Mouse (Mus musculus) hindbrain, postnatal 0 days (tissue): ENCODE data around the gene Actr10. TPM values are rescaled to one million over a fixed set of nuclear protein-coding genes. Genes with fewer than 3 reads are reported as not detected.
A peak's percentile ranks its signal among the peaks of the same experiment; 100 is the strongest.

ENCODE experiments used
- ATAC-seq: fragments of 200-750 bp; cut with Nextera tagmentation; 2 replicates; pipeline ENCODE4 v1.8.0; 2017; ENCODE audit warnings: mild to moderate bottlenecking, moderate TSS enrichment, moderate library complexity
- DNase-seq: peaks from one replicate; pipeline ENCODE4 v3.0.0-alpha.2; 2015; ENCODE audit warnings: low spot score
- H3K27ac ChIP-seq: fragments of 300-500 bp; sonication (generic); 2 replicates; pipeline ENCODE4 v1.5.1; 2014; ENCODE audit warnings: mild to moderate bottlenecking
- H3K27me3 ChIP-seq: fragments of 300-500 bp; sonication (generic); 2 replicates; pipeline ENCODE4 v1.6.1; 2014; ENCODE audit warnings: low read length, mixed read lengths; ENCODE audit not compliant: insufficient read depth
- H3K36me3 ChIP-seq: fragments of 300-500 bp; sonication (generic); 2 replicates; pipeline ENCODE4 v1.6.1; 2014; ENCODE audit warnings: low read length, mixed read lengths; ENCODE audit not compliant: insufficient read depth
- H3K4me1 ChIP-seq: fragments of 300-500 bp; sonication (generic); 2 replicates; pipeline ENCODE4 v1.6.1; 2014; ENCODE audit warnings: antibody characterized with exemption, low read length, mixed read lengths; ENCODE audit not compliant: insufficient read depth
- H3K4me2 ChIP-seq: fragments of 300-500 bp; sonication (generic); 2 replicates; pipeline ENCODE4 v1.6.1; 2014; ENCODE audit warnings: low read depth, mild to moderate bottlenecking, low read length, moderate library complexity, mixed read lengths
- H3K4me3 ChIP-seq: fragments of 300-500 bp; sonication (generic); 2 replicates; pipeline ENCODE4 v1.5.1; 2014; ENCODE audit warnings: low read length
- H3K9ac ChIP-seq: fragments of 300-500 bp; sonication (generic); replicated peaks from 2 replicates; pipeline ENCODE4 v1.6.1; 2014; ENCODE audit warnings: mild to moderate bottlenecking, low read length, moderate library complexity, mixed read lengths
- H3K9me3 ChIP-seq: fragments of 300-500 bp; sonication (generic); 2 replicates; pipeline ENCODE4 v1.6.1; 2016; ENCODE audit warnings: low read length, mixed read lengths
- CTCF ChIP-seq: IDR thresholded peaks from 2 replicates; pipeline ENCODE4 v1.5.1; 2016; ENCODE audit warnings: antibody characterized with exemption, control low read depth, low read depth
- WGBS: fragments of 180-500 bp; shearing (Covaris S2); extraction: QIAGEN DNeasy Blood & Tissue Kit; methylation state at CpG from one replicate; pipeline ENCODE4 v1.1.7; 2014; 5-methylcytosine and 5-hydroxymethylcytosine counted together
- polyA plus RNA-seq: library from polyadenylated mRNA; unstranded; fragments of >200 nt; fragmentation: Nextera tagmentation; extraction: Ambion mirVana; gene quantifications from 2 replicates; pipeline ENCODE4 v1.2.1, GENCODE M21; 2015
- total RNA-seq: library from RNA; depleted of rRNA; stranded (reverse); fragments of >200 nt; gene quantifications from 2 replicates; pipeline ENCODE4 v1.2.3, GENCODE M21; 2014

Gene Actr10
- total and polyA plus RNA-seq, 2 experiments from 2014 or later: 123 to 176 TPM

DNA sequence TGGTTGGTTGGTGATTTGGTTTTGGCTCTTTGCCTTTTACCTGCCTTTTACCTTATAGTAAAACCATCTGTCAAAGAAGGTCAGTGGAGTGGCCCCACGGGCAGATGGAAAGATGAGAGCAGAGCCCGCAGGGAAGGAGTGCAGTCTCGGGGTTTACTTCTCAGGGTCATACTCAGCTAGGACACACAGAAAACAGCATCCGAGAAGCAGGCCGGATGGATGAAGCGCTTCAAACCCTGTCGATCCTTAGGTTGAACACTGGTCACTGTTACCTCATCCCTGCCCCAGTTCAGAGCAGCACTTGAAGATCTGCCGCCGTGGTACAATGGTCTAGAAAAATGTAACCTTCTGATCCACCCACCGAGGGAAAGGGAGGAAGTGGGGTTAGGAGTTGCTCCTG is 33.2 kb upstream of the Actr10 start:
- Histone ChIP-seq H3K27me3 (no peaks in the 10 kb centered on the region), H3K36me3 (no peaks in the 10 kb centered on the region), H3K4me3 (no peak overlapping the region), H3K9me3 (peaks cover 3% of the 10 kb centered on the region; the same call in 1 of the 2 replicates), H3K27ac (no peak overlapping the region), H3K4me2 (no peak overlapping the region), H3K4me1 (no peaks in the 10 kb centered on the region), H3K9ac (no peak overlapping the region)
- no peak for ATAC-seq
- TF ChIP-seq CTCF: no peak
- DNase-seq: no peak
- 93% methylated on average over 10 of the region's 10 CpGs for WGBS

DNA sequence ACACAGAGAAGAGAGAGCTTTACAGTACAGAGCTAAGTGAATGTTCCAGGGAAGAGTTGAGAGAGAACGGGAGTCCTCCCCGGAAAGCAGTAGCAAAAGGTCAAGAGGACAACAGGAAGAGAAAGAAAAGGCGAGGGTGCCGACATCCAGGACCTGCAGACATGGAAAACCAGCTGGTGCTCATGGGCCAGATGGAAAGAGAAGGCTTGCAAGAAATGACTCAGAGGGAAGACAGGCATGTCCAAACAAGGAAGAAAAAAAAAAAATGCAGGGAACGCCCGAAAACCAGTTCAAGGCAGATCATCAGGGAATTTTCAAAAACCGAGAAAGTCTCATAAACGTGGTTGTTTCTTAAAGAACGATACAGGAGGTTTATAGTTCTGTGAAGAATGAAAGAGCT is 30.8 kb upstream of the Actr10 start:
- H3K36me3 ChIP-seq: no peaks in the 10 kb centered on the region
- no peak overlapping the region for H3K4me2 ChIP-seq
- ATAC-seq: no peak
- no peak overlapping the region for H3K27ac ChIP-seq
- H3K9me3 ChIP-seq: peaks cover 3% of the 10 kb centered on the region; the same call in 1 of the 2 replicates
- H3K9ac ChIP-seq: no peak overlapping the region
- H3K4me1 ChIP-seq: no peaks in the 10 kb centered on the region
- DNase-seq: no peak
- no peaks in the 10 kb centered on the region for H3K27me3 ChIP-seq
- H3K4me3 ChIP-seq: no peak overlapping the region
- 88% methylated on average over 9 of the region's 9 CpGs for WGBS
- no peak for TF ChIP-seq CTCF

DNA sequence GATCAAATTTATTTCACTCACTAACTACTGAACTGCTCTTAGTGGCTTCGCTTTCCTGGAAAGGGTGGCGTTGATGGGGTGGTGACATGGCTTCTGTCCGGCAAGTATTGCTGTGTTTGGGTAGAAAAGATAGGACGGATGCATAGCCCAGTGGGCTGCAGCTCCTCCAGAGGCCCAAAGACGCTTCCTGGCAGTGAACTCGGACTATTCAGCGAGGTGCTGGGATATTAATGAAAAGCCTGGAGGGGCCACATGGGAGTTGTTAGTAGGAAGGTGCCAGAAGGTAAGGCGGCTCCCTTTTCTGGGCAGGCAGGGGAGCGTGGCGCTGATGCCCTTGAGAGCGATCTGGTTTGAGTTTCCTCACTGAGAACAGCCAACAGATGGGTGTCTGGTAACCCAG is 30.0 kb upstream of the Actr10 start:
- DNase-seq (no peak), ATAC-seq (no peak)
- TF ChIP-seq CTCF: no peak
- H3K4me1 ChIP-seq: no peaks in the 10 kb centered on the region
- H3K27me3 ChIP-seq: no peaks in the 10 kb centered on the region
- H3K9ac ChIP-seq: no peak overlapping the region
- peaks cover 3% of the 10 kb centered on the region; the same call in 1 of the 2 replicates for H3K9me3 ChIP-seq
- H3K4me2 ChIP-seq: no peak overlapping the region
- H3K36me3 ChIP-seq: no peaks in the 10 kb centered on the region
- no peak overlapping the region for H3K27ac ChIP-seq
- WGBS: 76% methylated on average over 11 of the region's 11 CpGs
- no peak overlapping the region for H3K4me3 ChIP-seq

DNA sequence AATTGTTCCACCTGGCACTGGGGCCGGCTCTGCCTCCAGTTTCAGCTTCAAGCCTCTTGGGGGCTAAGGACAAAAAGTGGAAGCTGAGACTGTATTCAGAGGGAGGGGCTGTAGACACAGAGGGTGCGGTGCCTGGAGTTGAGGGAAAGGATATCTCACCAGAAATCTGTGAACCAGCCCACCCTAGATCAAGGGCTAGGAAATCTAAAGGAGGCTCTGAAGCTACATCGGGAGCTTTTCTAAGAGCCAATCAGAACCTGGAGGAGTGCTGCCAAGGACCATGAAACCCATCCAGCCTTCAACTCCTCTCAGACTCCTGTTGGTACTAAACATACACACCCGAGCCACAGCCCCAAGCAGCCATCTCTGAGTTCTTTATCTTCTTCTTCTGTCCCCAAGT is 29.6 kb upstream of the Actr10 start:
- H3K27me3 ChIP-seq: no peaks in the 10 kb centered on the region
- 70% methylated on average over 4 of the region's 4 CpGs for WGBS

DNA sequence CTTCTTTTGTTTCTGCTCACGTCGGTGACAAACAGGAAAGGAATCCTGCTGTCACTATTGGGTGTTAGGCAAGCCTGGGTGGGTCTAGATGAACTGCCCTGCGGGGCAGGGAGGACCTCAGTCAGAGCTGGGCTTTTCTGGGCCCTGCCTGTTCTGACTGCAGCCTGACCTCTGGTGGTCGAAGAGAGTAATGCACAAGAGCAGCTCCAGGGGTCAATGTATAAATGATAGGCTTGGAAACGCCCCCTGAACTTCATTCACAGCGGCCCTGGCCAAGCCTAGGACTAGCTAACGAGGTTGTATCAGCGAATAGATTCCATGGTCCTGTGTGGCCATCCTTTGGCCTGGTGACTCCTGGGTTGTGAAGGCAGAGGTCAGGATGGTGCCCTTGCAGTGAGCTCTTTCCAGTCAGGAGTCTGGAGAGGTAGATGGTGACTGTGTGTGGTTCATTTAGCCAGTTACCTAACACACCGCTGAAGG is 27.4 kb upstream of the Actr10 start:
- Histone ChIP-seq H3K36me3 (no peaks in the 10 kb centered on the region), H3K4me3 (no peak overlapping the region), H3K9ac (no peak overlapping the region), H3K4me1 (no peaks in the 10 kb centered on the region), H3K27ac (no peak overlapping the region), H3K4me2 (no peak overlapping the region), H3K27me3 (no peaks in the 10 kb centered on the region), H3K9me3 (peaks cover 3% of the 10 kb centered on the region; the same call in 1 of the 2 replicates)
- ATAC-seq (peak; percentile 71), DNase-seq (peak; percentile 83)
- 11% methylated on average over 9 of the region's 9 CpGs for WGBS
- TF ChIP-seq CTCF: peak; percentile 92

More for the DNA sequence above, 29.6 kb upstream of the Actr10 start:
- Histone ChIP-seq H3K36me3 (no peaks in the 10 kb centered on the region), H3K4me1 (no peaks in the 10 kb centered on the region), H3K27ac (no peak overlapping the region), H3K9ac (no peak overlapping the region), H3K9me3 (peaks cover 3% of the 10 kb centered on the region; the same call in 1 of the 2 replicates), H3K4me3 (no peak overlapping the region), H3K4me2 (no peak overlapping the region)
- no peak for TF ChIP-seq CTCF
- DNase-seq: no peak
- no peak for ATAC-seq

DNA sequence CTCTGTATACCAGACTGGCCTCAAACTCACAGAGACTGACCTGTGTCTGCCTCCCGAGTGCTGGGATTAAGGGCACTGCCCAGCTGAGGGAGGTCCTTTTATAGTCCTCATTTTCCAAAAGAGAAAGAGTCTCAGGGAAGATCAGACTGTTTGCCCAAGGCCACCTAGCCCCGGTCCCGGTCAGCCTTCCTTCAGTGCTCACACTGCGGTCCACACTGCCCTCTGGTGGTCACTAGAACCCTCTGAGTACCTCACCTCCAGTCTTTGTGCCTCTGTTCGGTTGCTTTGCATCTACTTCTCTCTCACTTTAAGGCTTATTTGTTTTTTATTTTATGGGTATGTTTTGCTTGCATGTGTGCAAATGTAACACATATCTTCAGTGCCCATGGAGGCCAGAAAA is 26.6 kb upstream of the Actr10 start:
- no peak overlapping the region for H3K27ac ChIP-seq
- WGBS: 8% methylated on average over 5 of the region's 5 CpGs
- no peaks in the 10 kb centered on the region for H3K36me3 ChIP-seq
- DNase-seq (peak; percentile 91), ATAC-seq (peak; percentile 77)
- no peak overlapping the region for H3K4me2 ChIP-seq
- H3K27me3 ChIP-seq: no peaks in the 10 kb centered on the region
- H3K9ac ChIP-seq: no peak overlapping the region
- peak; percentile 95 for TF ChIP-seq CTCF
- peaks cover 3% of the 10 kb centered on the region; the same call in 1 of the 2 replicates for H3K9me3 ChIP-seq
- no peak overlapping the region for H3K4me3 ChIP-seq
- H3K4me1 ChIP-seq: no peaks in the 10 kb centered on the region

DNA sequence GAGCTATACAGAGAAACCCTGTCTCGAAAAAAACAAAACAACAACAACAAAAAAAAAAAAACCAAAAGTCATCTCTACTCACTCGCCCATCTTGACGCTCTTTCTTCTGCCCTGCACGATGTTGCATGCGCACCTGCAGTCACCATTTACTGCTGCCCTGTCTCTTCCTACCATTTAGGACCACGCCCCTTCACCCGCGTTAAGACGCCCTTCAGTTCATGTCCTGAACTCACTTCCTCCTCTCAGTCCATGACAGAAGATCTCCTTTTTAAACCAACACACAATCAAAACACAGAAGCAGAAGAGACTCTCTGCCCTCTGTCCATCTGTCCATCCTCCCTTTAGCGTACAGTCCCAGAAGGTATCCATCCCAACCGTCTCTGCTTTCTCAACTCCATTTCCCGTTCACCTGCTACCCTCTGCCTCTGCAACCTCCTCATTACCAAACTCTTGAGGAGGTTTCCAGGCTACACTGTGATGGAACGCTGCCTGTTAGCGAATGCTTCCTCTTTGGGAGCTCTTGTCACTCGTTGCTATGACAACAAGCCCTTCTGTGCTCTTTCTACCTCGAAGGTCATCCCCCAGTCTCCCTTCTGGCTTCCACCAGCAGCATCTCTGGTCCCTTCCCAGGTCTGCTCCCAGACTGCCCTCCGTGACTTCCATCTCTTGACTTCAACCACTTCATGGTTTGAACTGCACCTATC is 25.8 kb upstream of the Actr10 start:
- Histone ChIP-seq H3K4me3 (no peak overlapping the region), H3K27ac (no peak overlapping the region), H3K9me3 (no peaks in the 10 kb centered on the region), H3K4me2 (no peak overlapping the region), H3K9ac (no peak overlapping the region), H3K36me3 (no peaks in the 10 kb centered on the region), H3K27me3 (no peaks in the 10 kb centered on the region), H3K4me1 (no peaks in the 10 kb centered on the region)
- ATAC-seq (no peak), DNase-seq (peak; percentile 22)
- TF ChIP-seq CTCF: no peak
- WGBS: 62% methylated on average over 17 of the region's 17 CpGs
